Mouse (Mus musculus) liver, adult 2 months (tissue): ENCODE measurements at regions not wholly inside any gene's neighbourhood (a gene's known extent, or its start where the extent isn't known, plus 50 kb on each side); places are given as distances from the start of the nearest gene placed in this dataset.

ENCODE experiments used
- CTCF ChIP-seq: fragments of 200-500 bp; IDR thresholded peaks from 2 replicates; pipeline ENCODE4 v1.5.1; 2011; ENCODE audit warnings: low read depth, low read length, control low read depth
- POLR2A ChIP-seq: fragments of 200-500 bp; IDR thresholded peaks from 2 replicates; pipeline ENCODE4 v1.6.1; 2011; ENCODE audit warnings: low read length, control low read depth; ENCODE audit not compliant: insufficient read depth; ENCODE audit errors: extremely low read depth

GRCm38 (mm10) chr1:120727427-120727826 is 125.2 kb downstream of the En1 start:
- TF ChIP-seq CTCF (no peak), POLR2A (no peak)
